Mouse (Mus musculus): ENCODE measurements around the gene Slit3.

GRCm38 (mm10) chr11:35389341-35389740, 268.3 kb downstream of the Slit3 start:
- TF ChIP-seq GATA1 (IDR thresholded peaks at IDR 0.05; ENCODE audit: borderline replicate concordance, low read length) (no peak), FLI1 (IDR thresholded peaks at IDR 0.05; ENCODE audit: low read length) (no peak)
